Mouse (Mus musculus): ENCODE measurements around the gene Arl6ip6. TPM values are rescaled to one million over a fixed set of nuclear protein-coding genes. Genes with fewer than 3 reads are reported as not detected.

The Arl6ip6 gene
- polyA plus RNA-seq (2015; fragmentation: Nextera tagmentation; extraction: Ambion mirVana): 47.7 and 51.7 TPM in 2 replicates

DNA sequence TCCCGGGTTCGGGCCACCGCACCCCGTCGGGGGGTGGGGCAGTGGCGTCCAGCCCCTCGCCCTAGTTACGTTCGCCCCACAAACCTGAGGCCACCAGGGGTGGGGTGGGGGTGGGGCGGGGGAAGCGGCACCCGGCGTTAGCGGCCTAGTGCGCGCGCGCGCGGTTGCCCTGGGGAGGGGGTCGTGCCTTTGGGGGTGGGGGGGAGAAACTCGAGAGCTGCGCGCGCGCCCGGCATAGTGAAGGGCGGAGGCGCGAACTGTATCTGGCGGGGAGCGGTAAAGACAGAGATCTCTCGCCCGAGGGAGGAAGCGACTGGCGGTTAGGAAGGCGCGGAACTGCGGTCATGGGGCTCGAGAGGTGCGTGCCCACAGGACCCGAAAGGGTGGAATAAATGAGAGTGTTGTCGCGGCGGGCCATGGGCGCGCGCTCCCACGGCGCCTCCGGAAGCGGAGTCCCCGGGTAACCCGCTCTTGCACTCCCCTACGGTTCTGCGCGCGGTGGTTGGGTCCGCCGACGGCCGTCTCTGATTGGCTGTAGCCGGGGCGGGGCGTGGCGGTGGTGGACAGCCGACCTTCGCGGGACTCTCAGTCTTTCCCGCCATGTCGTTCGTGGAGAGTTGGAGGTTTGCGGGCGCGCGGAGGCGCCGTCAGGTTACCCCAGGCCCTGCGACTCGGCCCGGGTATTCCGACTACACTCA lies at the start of gene Arl6ip6:
TSS of gene Arl6ip6 (plus strand) at position 204 of the 698 bp plus-strand sequence.
- Histone ChIP-seq H3K27ac (peak within 1 kb of the TSS; percentile 97), H3K27me3 (no peaks in the 10 kb centered on the region), H3K4me3 (peak within 1 kb of the TSS; percentile 73), H3K9me3 (no peaks in the 10 kb centered on the region), H3K4me1 (peaks cover 19% of the 10 kb centered on the region), H3K4me2 (peak within 1 kb of the TSS; percentile 62), H3K36me3 (peaks cover 19% of the 10 kb centered on the region; the same call in 1 of the 2 replicates), H3K9ac (peak within 1 kb of the TSS; percentile 90)
- peak; percentile 93 for ATAC-seq (ENCODE audit: borderline replicate concordance, extremely low read depth, low FRiP score, low TSS enrichment)
- under 1% methylated on average over 82 of the region's 82 CpGs for WGBS

DNA sequence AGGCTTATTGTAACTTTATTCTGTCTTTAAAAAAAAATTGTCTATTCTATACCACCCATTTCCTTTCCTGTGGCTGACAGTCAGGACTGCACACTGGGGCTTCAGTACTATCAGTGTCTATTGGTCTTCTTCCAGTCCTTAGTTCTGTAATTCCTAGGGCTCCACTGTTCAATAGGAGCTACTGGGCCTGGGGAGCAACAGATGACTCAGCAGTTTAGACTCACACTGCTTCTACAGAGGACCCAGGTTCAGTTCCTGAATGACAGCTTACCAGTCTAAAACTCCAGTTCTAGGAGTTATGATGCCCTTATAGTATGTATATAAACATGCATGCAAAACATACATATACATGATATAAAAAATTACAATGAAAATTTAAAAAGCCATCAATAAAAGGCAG lies 44.7 kb upstream of the Arl6ip6 start:
- ATAC-seq (ENCODE audit: borderline replicate concordance, extremely low read depth, low FRiP score, low TSS enrichment): no peak
- Histone ChIP-seq H3K4me1 (no peaks in the 10 kb centered on the region), H3K27me3 (no peaks in the 10 kb centered on the region), H3K9me3 (no peaks in the 10 kb centered on the region), H3K4me2 (no peak overlapping the region), H3K4me3 (no peak overlapping the region), H3K36me3 (peaks cover 46% of the 10 kb centered on the region), H3K27ac (no peak overlapping the region), H3K9ac (no peak overlapping the region)

DNA sequence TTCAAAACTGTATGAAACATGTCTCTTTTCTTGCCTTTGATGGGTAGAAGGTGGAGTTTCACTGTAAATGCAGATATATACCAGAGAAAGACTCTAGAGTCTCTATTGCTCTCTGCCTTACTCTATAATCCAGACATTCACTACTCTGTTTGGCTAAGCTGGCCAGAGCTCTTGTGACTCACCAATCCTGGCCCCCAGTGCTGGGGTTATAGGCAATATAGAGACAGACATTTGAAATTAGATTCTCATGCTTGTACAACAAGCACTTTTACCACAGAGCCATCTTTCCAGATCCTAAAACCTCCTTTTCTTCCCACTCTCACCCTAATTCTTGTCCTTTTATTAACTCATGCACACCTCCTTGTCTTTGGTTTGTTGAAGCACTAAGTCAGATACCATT lies 17.6 kb upstream of the Arl6ip6 start:
- Histone ChIP-seq H3K4me2 (no peak overlapping the region), H3K4me1 (no peaks in the 10 kb centered on the region), H3K27me3 (no peaks in the 10 kb centered on the region), H3K36me3 (peaks cover 26% of the 10 kb centered on the region; the same call in 1 of the 2 replicates), H3K4me3 (no peak overlapping the region), H3K27ac (no peak overlapping the region), H3K9me3 (no peaks in the 10 kb centered on the region), H3K9ac (no peak overlapping the region)
- no peak for ATAC-seq (ENCODE audit: borderline replicate concordance, extremely low read depth, low FRiP score, low TSS enrichment)

DNA sequence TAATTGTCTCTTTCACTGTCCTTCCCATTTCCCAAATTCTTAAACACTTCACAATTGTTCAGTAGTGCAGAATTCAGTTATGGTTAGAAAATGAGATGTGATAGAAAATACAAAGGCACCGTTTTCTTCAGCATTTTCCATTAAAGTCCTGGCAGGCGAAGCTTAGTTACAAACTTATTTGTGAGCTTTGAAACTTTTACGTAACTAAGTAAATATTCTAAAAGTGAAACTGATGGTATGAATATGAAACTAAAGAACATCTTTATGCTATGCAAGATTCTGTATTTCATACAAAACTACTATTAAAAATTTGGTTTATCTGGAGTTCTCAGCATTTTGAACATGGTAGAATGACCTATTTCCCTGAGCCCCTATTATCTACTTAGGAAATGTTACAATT lies 12.6 kb upstream of the Arl6ip6 start:
- H3K9ac ChIP-seq: no peak overlapping the region
- no peak overlapping the region for H3K4me3 ChIP-seq
- WGBS: 79% methylated on average over 3 of the region's 3 CpGs
- no peaks in the 10 kb centered on the region for H3K9me3 ChIP-seq
- ATAC-seq (ENCODE audit: borderline replicate concordance, extremely low read depth, low FRiP score, low TSS enrichment): no peak
- H3K36me3 ChIP-seq: peaks cover 20% of the 10 kb centered on the region; the same call in 1 of the 2 replicates
- no peak overlapping the region for H3K4me2 ChIP-seq
- no peaks in the 10 kb centered on the region for H3K27me3 ChIP-seq
- no peak overlapping the region for H3K27ac ChIP-seq
- no peaks in the 10 kb centered on the region for H3K4me1 ChIP-seq

DNA sequence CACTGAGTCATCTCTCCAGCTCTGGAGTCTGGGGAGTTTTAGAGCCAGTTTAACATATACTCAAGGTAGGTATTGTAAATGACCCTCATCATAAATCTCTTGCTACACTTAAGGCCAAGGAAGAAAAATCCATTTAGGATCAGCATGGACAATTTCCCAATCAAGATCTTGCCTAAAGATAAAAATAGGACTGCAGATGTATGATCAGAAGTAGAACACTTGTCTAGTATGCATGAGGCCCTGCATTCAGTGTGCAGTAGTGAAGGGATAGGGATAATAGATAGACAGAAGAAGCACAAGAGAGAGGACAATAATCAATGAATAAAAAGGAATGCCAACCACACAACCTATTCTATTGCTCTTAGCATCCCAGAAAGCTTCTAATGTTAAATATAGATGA lies 11.7 kb upstream of the Arl6ip6 start:
- ATAC-seq (ENCODE audit: borderline replicate concordance, extremely low read depth, low FRiP score, low TSS enrichment): no peak
- Histone ChIP-seq H3K4me2 (no peak overlapping the region), H3K36me3 (peaks cover 12% of the 10 kb centered on the region; the same call in 1 of the 2 replicates), H3K27ac (no peak overlapping the region), H3K4me1 (no peaks in the 10 kb centered on the region), H3K9me3 (no peaks in the 10 kb centered on the region), H3K27me3 (no peaks in the 10 kb centered on the region), H3K4me3 (no peak overlapping the region), H3K9ac (no peak overlapping the region)

DNA sequence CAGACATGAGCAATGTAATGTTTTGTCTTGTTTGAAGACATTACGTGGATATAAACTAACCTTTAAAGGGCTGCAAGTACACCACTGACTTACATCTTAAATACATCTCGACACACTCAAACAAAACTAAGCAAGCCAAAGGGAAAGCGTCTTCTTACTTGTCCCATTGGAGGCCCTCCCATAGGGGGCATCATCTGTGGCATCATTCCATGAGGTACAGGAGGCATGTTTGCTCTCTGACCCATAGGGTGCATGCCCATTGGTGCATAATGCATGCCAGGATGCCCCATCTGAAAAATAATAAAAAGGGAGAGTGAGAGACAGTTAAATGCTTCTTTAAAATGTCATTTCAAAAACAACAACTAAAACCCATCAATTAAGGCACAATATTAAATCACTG lies 1.7 kb upstream of the Arl6ip6 start:
- Histone ChIP-seq H3K27ac (no peak overlapping the region), H3K27me3 (no peaks in the 10 kb centered on the region), H3K9me3 (no peaks in the 10 kb centered on the region), H3K4me2 (peak overlapping the region; percentile 62), H3K4me3 (peak overlapping the region; percentile 73), H3K4me1 (peaks cover 19% of the 10 kb centered on the region), H3K36me3 (0 out of 2 replicates have a peak, but pooled peaks cover 6% of the 10 kb centered on the region), H3K9ac (no peak overlapping the region; the same call in 1 of the 2 replicates)
- no peak for ATAC-seq (ENCODE audit: borderline replicate concordance, extremely low read depth, low FRiP score, low TSS enrichment)
- 61% methylated on average over 3 of the region's 3 CpGs for WGBS

DNA sequence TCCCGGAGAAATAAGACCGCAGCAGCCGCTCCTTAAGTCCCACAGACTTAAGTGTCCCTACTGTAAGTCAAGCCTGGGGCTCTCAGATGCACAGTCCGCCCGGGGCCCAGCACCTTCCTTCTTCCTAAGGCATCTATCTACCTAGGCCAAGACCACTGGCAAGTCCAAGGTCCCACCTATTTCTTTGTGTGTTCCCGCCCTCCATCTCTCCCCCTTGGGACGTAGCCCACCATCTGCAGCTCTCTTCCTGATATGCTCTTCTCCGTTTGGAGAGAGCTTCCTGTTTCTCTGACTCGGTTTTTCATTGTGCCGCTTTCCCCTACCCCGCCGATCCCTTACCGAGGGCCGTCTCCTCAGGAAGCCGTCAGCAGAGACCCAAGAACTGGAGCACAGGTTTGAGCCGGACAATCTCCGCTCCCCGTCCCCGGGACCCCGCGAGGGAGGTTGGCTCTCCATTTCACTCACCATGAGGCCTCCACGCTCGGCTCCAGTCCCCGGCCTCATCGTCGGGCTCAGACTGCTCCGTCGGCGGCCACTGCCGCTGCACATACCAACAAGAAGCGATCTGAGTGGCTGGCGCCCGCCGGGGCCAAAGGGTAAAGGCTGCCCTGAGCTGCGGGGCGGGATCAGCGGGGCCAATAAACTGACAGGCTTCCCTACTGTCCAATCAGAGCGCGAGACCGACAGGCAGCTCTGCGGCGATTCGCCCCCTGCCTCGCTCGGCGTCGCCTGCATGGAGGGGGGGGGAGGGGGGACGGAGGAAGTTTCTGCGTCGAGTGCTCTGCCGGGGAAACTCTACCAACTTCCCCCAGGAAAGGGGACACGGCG lies 628 bp upstream of the Arl6ip6 start, which contains the start of gene Prpf40a:
TSS of gene Prpf40a (minus strand) at position 601 of the 828 bp plus-strand sequence.
- Histone ChIP-seq H3K4me1 (peaks cover 19% of the 10 kb centered on the region), H3K36me3 (peaks cover 14% of the 10 kb centered on the region; the same call in 1 of the 2 replicates), H3K9me3 (no peaks in the 10 kb centered on the region), H3K4me2 (peak within 1 kb of the TSS; percentile 62), H3K4me3 (peak within 1 kb of the TSS; percentile 73), H3K27me3 (no peaks in the 10 kb centered on the region), H3K9ac (peak within 1 kb of the TSS; percentile 90), H3K27ac (peak within 1 kb of the TSS; percentile 97)
- peak; percentile 97 for ATAC-seq (ENCODE audit: borderline replicate concordance, extremely low read depth, low FRiP score, low TSS enrichment)
- under 1% methylated on average over 51 of the region's 53 CpGs for WGBS

DNA sequence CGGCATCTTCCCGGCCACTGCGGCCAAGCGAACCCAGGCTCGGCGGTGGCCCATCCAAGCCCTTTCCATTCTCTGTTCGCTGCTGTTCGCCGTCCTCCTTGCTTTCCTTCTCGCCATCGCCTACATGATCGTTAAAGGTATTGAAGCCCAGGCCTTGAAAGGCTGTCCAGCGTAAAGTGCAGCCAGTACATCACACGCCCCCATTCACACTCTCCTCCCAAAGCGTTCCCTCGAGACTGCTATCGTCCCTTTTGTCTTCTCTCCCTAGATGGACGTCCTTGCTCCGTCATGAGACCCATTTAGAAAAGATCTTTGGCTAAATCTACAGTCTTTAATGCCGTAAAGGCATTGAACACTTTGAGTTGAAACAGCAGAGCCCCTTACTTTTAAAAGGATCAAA lies 860 bp downstream of the Arl6ip6 start:
- H3K4me2 ChIP-seq: peak overlapping the region; percentile 55
- peak; percentile 1; the same call in 1 of the 2 replicates for ATAC-seq (ENCODE audit: borderline replicate concordance, extremely low read depth, low FRiP score, low TSS enrichment)
- H3K9me3 ChIP-seq: no peaks in the 10 kb centered on the region
- peak overlapping the region; percentile 70 for H3K9ac ChIP-seq
- H3K27ac ChIP-seq: peak overlapping the region; percentile 97
- peaks cover 19% of the 10 kb centered on the region for H3K4me1 ChIP-seq
- 0% methylated on average over 20 of the region's 20 CpGs for WGBS
- H3K4me3 ChIP-seq: peak overlapping the region; percentile 73
- peaks cover 25% of the 10 kb centered on the region for H3K36me3 ChIP-seq
- H3K27me3 ChIP-seq: no peaks in the 10 kb centered on the region

DNA sequence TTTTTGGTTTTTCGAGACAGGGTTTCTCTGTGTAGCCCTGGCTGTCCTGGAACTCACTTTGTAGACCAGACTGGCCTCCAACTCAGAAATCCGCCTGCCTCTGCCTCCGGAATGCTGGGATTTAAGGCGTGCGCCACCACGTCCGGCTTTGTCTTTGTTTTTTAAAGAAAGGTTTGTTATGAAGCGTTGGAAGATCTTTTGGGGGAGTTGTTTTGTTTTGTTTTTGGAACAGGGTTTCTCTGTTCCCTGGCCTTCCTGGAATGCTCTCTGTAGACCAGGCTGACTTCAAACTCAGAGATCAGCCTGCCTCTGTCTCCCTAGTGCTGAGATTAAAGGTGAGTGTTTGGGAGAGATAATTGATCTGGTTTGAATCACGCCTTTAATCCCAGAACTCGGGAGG lies 4.9 kb downstream of the Arl6ip6 start:
- Histone ChIP-seq H3K27me3 (no peaks in the 10 kb centered on the region), H3K4me1 (peaks cover 9% of the 10 kb centered on the region; the same call in 1 of the 2 replicates), H3K9ac (no peak overlapping the region), H3K27ac (no peak overlapping the region), H3K4me2 (no peak overlapping the region), H3K36me3 (peaks cover 22% of the 10 kb centered on the region), H3K4me3 (no peak overlapping the region), H3K9me3 (no peaks in the 10 kb centered on the region)
- 90% methylated on average over 10 of the region's 10 CpGs for WGBS
- no peak for ATAC-seq (ENCODE audit: borderline replicate concordance, extremely low read depth, low FRiP score, low TSS enrichment)

DNA sequence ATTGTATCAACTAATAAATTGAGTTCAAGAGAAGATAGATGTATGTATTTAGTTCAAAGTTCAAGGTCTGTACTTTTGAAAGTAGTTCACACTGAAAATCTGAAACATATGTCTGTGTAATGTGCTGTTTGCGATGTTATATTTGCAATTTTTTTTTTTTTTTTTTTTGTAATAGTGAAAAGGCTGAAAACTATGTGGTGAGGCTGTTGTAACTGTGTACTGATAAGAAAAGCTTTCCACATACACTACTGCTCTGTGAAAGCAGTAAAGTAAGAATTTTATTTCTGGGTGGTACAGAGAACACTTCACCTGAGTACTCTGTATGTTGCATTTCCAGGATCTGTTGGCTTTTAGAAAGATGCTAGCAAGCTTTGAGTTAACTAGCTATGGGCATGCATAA lies 7.7 kb downstream of the Arl6ip6 start:
- ATAC-seq (ENCODE audit: borderline replicate concordance, extremely low read depth, low FRiP score, low TSS enrichment): no peak
- H3K27me3 ChIP-seq: no peaks in the 10 kb centered on the region
- 89% methylated on average over 1 of the region's 1 CpGs for WGBS
- no peak overlapping the region for H3K27ac ChIP-seq
- H3K9ac ChIP-seq: no peak overlapping the region
- no peaks in the 10 kb centered on the region for H3K9me3 ChIP-seq
- no peaks in the 10 kb centered on the region for H3K4me1 ChIP-seq
- H3K4me2 ChIP-seq: no peak overlapping the region
- H3K4me3 ChIP-seq: no peak overlapping the region
- H3K36me3 ChIP-seq: peaks cover 22% of the 10 kb centered on the region

DNA sequence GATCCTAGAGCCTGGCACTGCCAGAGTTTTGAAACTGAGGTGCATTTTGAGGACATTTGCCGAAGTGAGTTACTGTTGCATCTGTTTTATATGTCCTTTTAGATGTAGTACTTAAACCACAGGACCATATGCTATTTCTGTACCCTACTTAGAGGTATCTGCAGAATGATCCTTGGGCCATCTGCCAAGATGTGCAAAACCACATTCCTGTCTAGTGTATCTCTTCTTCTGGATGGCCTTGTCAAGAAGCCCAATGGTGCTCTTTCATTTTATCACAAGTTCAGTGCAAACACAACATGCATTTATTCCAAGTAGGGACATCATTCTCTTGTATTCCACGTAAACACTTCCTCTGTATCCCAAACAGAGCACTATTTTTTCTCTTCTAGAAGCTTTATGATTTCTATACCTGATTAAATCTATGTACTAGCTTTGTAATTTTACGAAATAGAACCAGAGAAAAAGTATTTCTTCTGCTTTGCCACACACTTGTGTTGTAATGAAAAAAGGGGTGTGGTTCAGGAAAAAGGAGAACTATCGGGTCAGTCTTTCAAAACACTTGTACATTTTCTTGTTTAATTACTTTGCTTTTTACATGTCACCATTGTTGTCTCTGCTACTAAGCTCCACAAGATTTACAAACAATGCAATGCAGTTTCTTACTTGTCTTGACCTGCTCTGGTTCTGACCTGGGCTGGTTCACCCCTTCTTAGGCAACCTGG lies 8.8 kb downstream of the Arl6ip6 start:
- Histone ChIP-seq H3K36me3 (peaks cover 18% of the 10 kb centered on the region), H3K9ac (no peak overlapping the region), H3K4me3 (no peak overlapping the region), H3K9me3 (no peaks in the 10 kb centered on the region), H3K4me2 (no peak overlapping the region), H3K27ac (no peak overlapping the region), H3K4me1 (no peaks in the 10 kb centered on the region), H3K27me3 (no peaks in the 10 kb centered on the region)
- no peak for ATAC-seq (ENCODE audit: borderline replicate concordance, extremely low read depth, low FRiP score, low TSS enrichment)
- WGBS: 84% methylated on average over 4 of the region's 4 CpGs
